Mouse (Mus musculus): ENCODE measurements around the gene Chtop. TPM values are rescaled to one million over a fixed set of nuclear protein-coding genes. Genes with fewer than 3 reads are reported as not detected.

The Chtop gene
- polyA plus RNA-seq, 1 experiment from 2014 or later, result 116 TPM

- no peak for ATAC-seq (ENCODE audit: low read depth)
- H3K4me3 ChIP-seq (ENCODE audit: low read depth, low read length), result no peak overlapping the region
- H3K9me3 ChIP-seq (ENCODE audit: control insufficient read depth, low read length), result no peaks in the 10 kb centered on the region
- peaks cover 20% of the 10 kb centered on the region for H3K27me3 ChIP-seq (ENCODE audit: control insufficient read depth, insufficient read depth, low read length)
- no peaks in the 10 kb centered on the region for H3K36me3 ChIP-seq (ENCODE audit: control insufficient read depth, insufficient read depth, low read length)
- H3K27ac ChIP-seq (ENCODE audit: low read depth, low read length), result no peak overlapping the region
- no peak overlapping the region for H3K9ac ChIP-seq (replicated peaks; ENCODE audit: low read depth, low read length)
- 31% methylated on average over 7 of the region's 7 CpGs for WGBS
- H3K4me1 ChIP-seq (ENCODE audit: control insufficient read depth, insufficient read depth, low read length), result 0 out of 2 replicates have a peak, but pooled peaks cover 2% of the 10 kb centered on the region
- H3K4me2 ChIP-seq (ENCODE audit: low read depth, low read length), result no peak overlapping the region
These were observed 46.7 kb downstream of the Chtop start for GRCm38 (mm10) chr3:90462579-90462978.

GRCm38 (mm10) chr3:90461935-90462334 lies 47.4 kb downstream of the Chtop start:
- ATAC-seq (ENCODE audit: low read depth), result no peak
- 92% methylated on average over 3 of the region's 3 CpGs for WGBS
- Histone ChIP-seq H3K4me3 (ENCODE audit: low read depth, low read length) (no peak overlapping the region), H3K27ac (ENCODE audit: low read depth, low read length) (no peak overlapping the region), H3K4me1 (ENCODE audit: control insufficient read depth, insufficient read depth, low read length) (0 out of 2 replicates have a peak, but pooled peaks cover 2% of the 10 kb centered on the region), H3K36me3 (ENCODE audit: control insufficient read depth, insufficient read depth, low read length) (no peaks in the 10 kb centered on the region), H3K4me2 (ENCODE audit: low read depth, low read length) (no peak overlapping the region), H3K9ac (replicated peaks; ENCODE audit: low read depth, low read length) (no peak overlapping the region), H3K9me3 (ENCODE audit: control insufficient read depth, low read length) (no peaks in the 10 kb centered on the region), H3K27me3 (ENCODE audit: control insufficient read depth, insufficient read depth, low read length) (peaks cover 20% of the 10 kb centered on the region)

GRCm38 (mm10) chr3:90460315-90460714 lies 49.0 kb downstream of the Chtop start:
- H3K9me3 ChIP-seq (ENCODE audit: control insufficient read depth, low read length), result no peaks in the 10 kb centered on the region
- no peak overlapping the region for H3K4me2 ChIP-seq (ENCODE audit: low read depth, low read length)
- H3K27me3 ChIP-seq (ENCODE audit: control insufficient read depth, insufficient read depth, low read length), result peaks cover 17% of the 10 kb centered on the region
- no peak overlapping the region for H3K9ac ChIP-seq (replicated peaks; ENCODE audit: low read depth, low read length)
- no peak overlapping the region for H3K4me3 ChIP-seq (ENCODE audit: low read depth, low read length)
- 74% methylated on average over 5 of the region's 5 CpGs for WGBS
- H3K36me3 ChIP-seq (ENCODE audit: control insufficient read depth, insufficient read depth, low read length), result no peaks in the 10 kb centered on the region
- no peak for ATAC-seq (ENCODE audit: low read depth)
- 0 out of 2 replicates have a peak, but pooled peaks cover 2% of the 10 kb centered on the region for H3K4me1 ChIP-seq (ENCODE audit: control insufficient read depth, insufficient read depth, low read length)
- H3K27ac ChIP-seq (ENCODE audit: low read depth, low read length), result no peak overlapping the region

- Histone ChIP-seq H3K4me3 (ENCODE audit: low read depth, low read length) (no peak overlapping the region), H3K4me1 (ENCODE audit: control insufficient read depth, insufficient read depth, low read length) (no peaks in the 10 kb centered on the region), H3K27me3 (ENCODE audit: control insufficient read depth, insufficient read depth, low read length) (peaks cover 12% of the 10 kb centered on the region), H3K9me3 (ENCODE audit: control insufficient read depth, low read length) (no peaks in the 10 kb centered on the region), H3K36me3 (ENCODE audit: control insufficient read depth, insufficient read depth, low read length) (no peaks in the 10 kb centered on the region), H3K27ac (ENCODE audit: low read depth, low read length) (no peak overlapping the region), H3K9ac (replicated peaks; ENCODE audit: low read depth, low read length) (no peak overlapping the region), H3K4me2 (ENCODE audit: low read depth, low read length) (no peak overlapping the region)
- ATAC-seq (ENCODE audit: low read depth), result no peak
- 81% methylated on average over 9 of the region's 9 CpGs for WGBS
These were observed 49.6 kb downstream of the Chtop start for GRCm38 (mm10) chr3:90459727-90460126.

GRCm38 (mm10) chr3:90454931-90455330 lies 54.4 kb downstream of the Chtop start:
- Histone ChIP-seq H3K9ac (replicated peaks; ENCODE audit: low read depth, low read length) (no peak overlapping the region), H3K36me3 (ENCODE audit: control insufficient read depth, insufficient read depth, low read length) (no peaks in the 10 kb centered on the region), H3K4me2 (ENCODE audit: low read depth, low read length) (no peak overlapping the region), H3K4me3 (ENCODE audit: low read depth, low read length) (no peak overlapping the region), H3K9me3 (ENCODE audit: control insufficient read depth, low read length) (no peaks in the 10 kb centered on the region), H3K27ac (ENCODE audit: low read depth, low read length) (no peak overlapping the region), H3K27me3 (ENCODE audit: control insufficient read depth, insufficient read depth, low read length) (no peaks in the 10 kb centered on the region), H3K4me1 (ENCODE audit: control insufficient read depth, insufficient read depth, low read length) (no peaks in the 10 kb centered on the region)
- 88% methylated on average over 14 of the region's 14 CpGs for WGBS
- no peak for ATAC-seq (ENCODE audit: low read depth)

GRCm38 (mm10) chr3:90451396-90452095 lies 57.8 kb downstream of the Chtop start:
- H3K9ac ChIP-seq (replicated peaks; ENCODE audit: low read depth, low read length), result no peak overlapping the region
- no peaks in the 10 kb centered on the region for H3K4me1 ChIP-seq (ENCODE audit: control insufficient read depth, insufficient read depth, low read length)
- no peak overlapping the region for H3K4me3 ChIP-seq (ENCODE audit: low read depth, low read length)
- H3K27ac ChIP-seq (ENCODE audit: low read depth, low read length), result no peak overlapping the region
- no peaks in the 10 kb centered on the region for H3K36me3 ChIP-seq (ENCODE audit: control insufficient read depth, insufficient read depth, low read length)
- no peaks in the 10 kb centered on the region for H3K9me3 ChIP-seq (ENCODE audit: control insufficient read depth, low read length)
- no peak overlapping the region for H3K4me2 ChIP-seq (ENCODE audit: low read depth, low read length)
- no peak for ATAC-seq (ENCODE audit: low read depth)
- no peaks in the 10 kb centered on the region for H3K27me3 ChIP-seq (ENCODE audit: control insufficient read depth, insufficient read depth, low read length)
- WGBS, result 64% methylated on average over 10 of the region's 10 CpGs

- Histone ChIP-seq H3K27ac (ENCODE audit: low read depth, low read length) (no peak overlapping the region), H3K27me3 (ENCODE audit: control insufficient read depth, insufficient read depth, low read length) (no peaks in the 10 kb centered on the region), H3K4me1 (ENCODE audit: control insufficient read depth, insufficient read depth, low read length) (peaks cover 4% of the 10 kb centered on the region; the same call in 1 of the 2 replicates), H3K4me2 (ENCODE audit: low read depth, low read length) (no peak overlapping the region), H3K36me3 (ENCODE audit: control insufficient read depth, insufficient read depth, low read length) (no peaks in the 10 kb centered on the region), H3K9me3 (ENCODE audit: control insufficient read depth, low read length) (no peaks in the 10 kb centered on the region), H3K9ac (replicated peaks; ENCODE audit: low read depth, low read length) (no peak overlapping the region), H3K4me3 (ENCODE audit: low read depth, low read length) (no peak overlapping the region)
- ATAC-seq (ENCODE audit: low read depth), result no peak
- WGBS, result 36% methylated on average over 12 of the region's 12 CpGs
These were observed 58.4 kb downstream of the Chtop start for GRCm38 (mm10) chr3:90450874-90451273.

Other genes starting within 250 kb of the Chtop start
- 7.3 and 8.5 TPM in 2 replicates for gene Dennd4b, start 244.3 kb downstream of the Chtop start, polyA plus RNA-seq (2014; fragmentation: Nextera tagmentation; extraction: Ambion mirVana)
- gene Gatad2b, start 216.3 kb downstream of the Chtop start, polyA plus RNA-seq (2014; fragmentation: Nextera tagmentation; extraction: Ambion mirVana), result 14.3 and 21.6 TPM in 2 replicates
- 21.3 and 21.7 TPM in 2 replicates for gene Slc27a3, start 119.6 kb downstream of the Chtop start, polyA plus RNA-seq (2014; fragmentation: Nextera tagmentation; extraction: Ambion mirVana)
- gene Ints3, start 75.9 kb downstream of the Chtop start, polyA plus RNA-seq (2014; fragmentation: Nextera tagmentation; extraction: Ambion mirVana), result 30.1 and 35.2 TPM in 2 replicates
- 1.4 and 4.0 TPM in 2 replicates for gene Npr1, start 43.6 kb downstream of the Chtop start, polyA plus RNA-seq (2014; fragmentation: Nextera tagmentation; extraction: Ambion mirVana)
- gene Ilf2, start 33.4 kb downstream of the Chtop start, polyA plus RNA-seq (2014; fragmentation: Nextera tagmentation; extraction: Ambion mirVana), result 262 and 269 TPM in 2 replicates
- gene Snapin, start 18.5 kb downstream of the Chtop start, polyA plus RNA-seq (2014; fragmentation: Nextera tagmentation; extraction: Ambion mirVana), result 106 and 112 TPM in 2 replicates
- gene S100a1, start 4.9 kb upstream of the Chtop start, polyA plus RNA-seq (2014; fragmentation: Nextera tagmentation; extraction: Ambion mirVana), result 15.8 and 18.6 TPM in 2 replicates
- 6.9 and 11.0 TPM in 2 replicates for gene S100a13, start 4.9 kb upstream of the Chtop start, polyA plus RNA-seq (2014; fragmentation: Nextera tagmentation; extraction: Ambion mirVana)
- gene S100a14, start 17.4 kb upstream of the Chtop start, polyA plus RNA-seq (2014; fragmentation: Nextera tagmentation; extraction: Ambion mirVana), result not detected in 2 replicates
- gene S100a16, start 27.8 kb upstream of the Chtop start, polyA plus RNA-seq (2014; fragmentation: Nextera tagmentation; extraction: Ambion mirVana), result 22.5 and 33.3 TPM in 2 replicates
- 0.31 and 2.0 TPM in 2 replicates for gene S100a3, start 51.1 kb upstream of the Chtop start, polyA plus RNA-seq (2014; fragmentation: Nextera tagmentation; extraction: Ambion mirVana)
- gene S100a2, start 80.7 kb upstream of the Chtop start, polyA plus RNA-seq (2014; fragmentation: Nextera tagmentation; extraction: Ambion mirVana), result not detected in 2 replicates
- gene Gm42674, start 92.4 kb upstream of the Chtop start, polyA plus RNA-seq (2014; fragmentation: Nextera tagmentation; extraction: Ambion mirVana), result not detected in 2 replicates
- 1.2 TPM in 1 of 2 replicates, not detected in the other for gene S100a4, start 94.3 kb upstream of the Chtop start, polyA plus RNA-seq (2014; fragmentation: Nextera tagmentation; extraction: Ambion mirVana)
- not detected in 2 replicates for gene S100a5, start 99.0 kb upstream of the Chtop start, polyA plus RNA-seq (2014; fragmentation: Nextera tagmentation; extraction: Ambion mirVana)
- gene S100a6, start 103.4 kb upstream of the Chtop start, polyA plus RNA-seq (2014; fragmentation: Nextera tagmentation; extraction: Ambion mirVana), result 11.8 and 27.5 TPM in 2 replicates
- gene S100a7a, start 144.5 kb upstream of the Chtop start, polyA plus RNA-seq (2014; fragmentation: Nextera tagmentation; extraction: Ambion mirVana), result not detected in 2 replicates
- 1.8 and 9.7 TPM in 2 replicates for gene S100a8, start 159.5 kb upstream of the Chtop start, polyA plus RNA-seq (2014; fragmentation: Nextera tagmentation; extraction: Ambion mirVana)
- 0.46 and 7.1 TPM in 2 replicates for gene S100a9, start 186.2 kb upstream of the Chtop start, polyA plus RNA-seq (2014; fragmentation: Nextera tagmentation; extraction: Ambion mirVana)
- not detected in 2 replicates for gene Pglyrp4, start 217.4 kb upstream of the Chtop start, polyA plus RNA-seq (2014; fragmentation: Nextera tagmentation; extraction: Ambion mirVana)

Data from neural tube, embryonic 14.5 days (tissue).